Mouse (Mus musculus): ENCODE measurements around the gene Mast3.

Mast3 gene

GRCm38 (mm10) chr8:70802786-70803510 is 1.9 kb downstream of the Mast3 start:
- no peak for DNase-seq

GRCm38 (mm10) chr8:70801830-70802229 is 3.0 kb downstream of the Mast3 start:
- DNase-seq, result no peak

- peak; percentile 84 for DNase-seq
These were observed 3.7 kb downstream of the Mast3 start for GRCm38 (mm10) chr8:70801156-70801555.

GRCm38 (mm10) chr8:70800648-70801047 is 4.2 kb downstream of the Mast3 start:
- DNase-seq, result peak; percentile 56

GRCm38 (mm10) chr8:70798281-70798680 is 6.6 kb downstream of the Mast3 start:
- DNase-seq, result no peak

- peak; percentile 84 for DNase-seq
These were observed 7.5 kb downstream of the Mast3 start for GRCm38 (mm10) chr8:70797081-70798070.

GRCm38 (mm10) chr8:70796403-70797080 is 8.3 kb downstream of the Mast3 start:
- peak; percentile 41 for DNase-seq

- DNase-seq, result no peak
These were observed 9.5 kb downstream of the Mast3 start for GRCm38 (mm10) chr8:70795370-70795769.

- no peak for DNase-seq
These were observed 10.6 kb downstream of the Mast3 start for GRCm38 (mm10) chr8:70794215-70794614.

- no peak for DNase-seq
These were observed 12.2 kb downstream of the Mast3 start for GRCm38 (mm10) chr8:70792700-70793099.

- peak; percentile 100 for DNase-seq
These were observed 12.7 kb downstream of the Mast3 start for GRCm38 (mm10) chr8:70791975-70792691.

GRCm38 (mm10) chr8:70791294-70791701 is 13.6 kb downstream of the Mast3 start:
- DNase-seq, result peak; percentile 88

- peak; percentile 53 for DNase-seq
These were observed 14.0 kb downstream of the Mast3 start for GRCm38 (mm10) chr8:70790846-70791245.

GRCm38 (mm10) chr8:70789046-70789445 is 15.8 kb downstream of the Mast3 start:
- DNase-seq, result no peak

GRCm38 (mm10) chr8:70787941-70788667 is 16.8 kb downstream of the Mast3 start:
- DNase-seq, result no peak

- no peak for DNase-seq
These were observed 17.8 kb downstream of the Mast3 start for GRCm38 (mm10) chr8:70787051-70787445.

- DNase-seq, result no peak
These were observed 18.4 kb downstream of the Mast3 start for GRCm38 (mm10) chr8:70786291-70787050.

GRCm38 (mm10) chr8:70780093-70780492 is 24.8 kb downstream of the Mast3 start:
- DNase-seq, result no peak

GRCm38 (mm10) chr8:70776496-70777444 is 28.1 kb downstream of the Mast3 start, which contains the start of gene Pik3r2:
Gene Pik3r2 (minus strand): TSS chr8:70776713.
- peak; percentile 98 for DNase-seq
